Mouse (Mus musculus): ENCODE results near the gene Ogfod2. TPM values are rescaled to one million over a fixed set of nuclear protein-coding genes. Genes with fewer than 3 reads are reported as not detected.
A peak's percentile ranks its signal among the peaks of the same experiment; 100 is the strongest.

Ogfod2 gene
- polyA plus RNA-seq, 1 experiment from 2014 or later: 15.6 TPM

- no peaks in the 10 kb centered on the region for H3K36me3 ChIP-seq (ENCODE audit: control insufficient read depth, insufficient read depth, low read length)
- H3K27me3 ChIP-seq (ENCODE audit: control insufficient read depth, insufficient read depth, low read length): 0 out of 2 replicates have a peak, but pooled peaks cover 4% of the 10 kb centered on the region
- no peak overlapping the region for H3K9ac ChIP-seq (ENCODE audit: low read length)
- 60% methylated on average over 3 of the region's 3 CpGs for WGBS
- H3K27ac ChIP-seq (replicated peaks in 1 of 2; ENCODE audit: control insufficient read depth in 1 of 2, insufficient read depth in 1 of 2, low read depth in 2 of 2, low read length in 2 of 2): no peak overlapping the region
- no peaks in the 10 kb centered on the region for H3K9me3 ChIP-seq (ENCODE audit: control insufficient read depth, low read length)
- H3K4me1 ChIP-seq (ENCODE audit: control insufficient read depth in 2 of 2, insufficient read depth in 2 of 2, low read length in 2 of 2): peaks cover 0 to 1% of the 10 kb centered on the region in 2 experiments; a peak in 1 of 4 replicates
- H3K4me3 ChIP-seq (ENCODE audit: control insufficient read depth in 1 of 2, insufficient read depth in 1 of 2, low read depth in 1 of 2, low read length in 2 of 2): no peak overlapping the region
- no peak for ATAC-seq (ENCODE audit: insufficient number of reproducible peaks, insufficient read depth, low FRiP score, low read depth)
- H3K4me2 ChIP-seq (ENCODE audit: low read length): no peak overlapping the region
Observed at GRCm38 (mm10) chr5:124085513-124085912, 26.6 kb upstream of the Ogfod2 start.

- H3K36me3 ChIP-seq (ENCODE audit: control insufficient read depth, insufficient read depth, low read length): no peaks in the 10 kb centered on the region
- 0 out of 2 replicates have a peak, but pooled peaks cover 4% of the 10 kb centered on the region for H3K27me3 ChIP-seq (ENCODE audit: control insufficient read depth, insufficient read depth, low read length)
- H3K4me3 ChIP-seq (ENCODE audit: control insufficient read depth in 1 of 2, insufficient read depth in 1 of 2, low read depth in 1 of 2, low read length in 2 of 2): no peak overlapping the region
- WGBS: 77% methylated on average over 4 of the region's 4 CpGs
- H3K4me1 ChIP-seq (ENCODE audit: control insufficient read depth in 2 of 2, insufficient read depth in 2 of 2, low read length in 2 of 2): no peaks in the 10 kb centered on the region
- H3K4me2 ChIP-seq (ENCODE audit: low read length): no peak overlapping the region
- ATAC-seq (ENCODE audit: insufficient number of reproducible peaks, insufficient read depth, low FRiP score, low read depth): no peak
- no peak overlapping the region for H3K27ac ChIP-seq (replicated peaks in 1 of 2; ENCODE audit: control insufficient read depth in 1 of 2, insufficient read depth in 1 of 2, low read depth in 2 of 2, low read length in 2 of 2)
- H3K9ac ChIP-seq (ENCODE audit: low read length): no peak overlapping the region
- H3K9me3 ChIP-seq (ENCODE audit: control insufficient read depth, low read length): no peaks in the 10 kb centered on the region
Observed at GRCm38 (mm10) chr5:124086876-124087275, 25.2 kb upstream of the Ogfod2 start.

GRCm38 (mm10) chr5:124089868-124090267 lies 22.2 kb upstream of the Ogfod2 start:
- H3K36me3 ChIP-seq (ENCODE audit: control insufficient read depth, insufficient read depth, low read length): no peaks in the 10 kb centered on the region
- peaks cover 0 to 3% of the 10 kb centered on the region in 2 experiments; a peak in 1 of 4 replicates for H3K4me1 ChIP-seq (ENCODE audit: control insufficient read depth in 2 of 2, insufficient read depth in 2 of 2, low read length in 2 of 2)
- H3K27ac ChIP-seq (replicated peaks in 1 of 2; ENCODE audit: control insufficient read depth in 1 of 2, insufficient read depth in 1 of 2, low read depth in 2 of 2, low read length in 2 of 2): no peak overlapping the region
- H3K4me3 ChIP-seq (ENCODE audit: control insufficient read depth in 1 of 2, insufficient read depth in 1 of 2, low read depth in 1 of 2, low read length in 2 of 2): no peak overlapping the region
- no peak overlapping the region for H3K4me2 ChIP-seq (ENCODE audit: low read length)
- 80% methylated on average over 23 of the region's 23 CpGs for WGBS
- peaks cover 4% of the 10 kb centered on the region; the same call in 1 of the 2 replicates for H3K27me3 ChIP-seq (ENCODE audit: control insufficient read depth, insufficient read depth, low read length)
- ATAC-seq (ENCODE audit: insufficient number of reproducible peaks, insufficient read depth, low FRiP score, low read depth): no peak
- H3K9ac ChIP-seq (ENCODE audit: low read length): no peak overlapping the region
- H3K9me3 ChIP-seq (ENCODE audit: control insufficient read depth, low read length): no peaks in the 10 kb centered on the region

- no peak overlapping the region for H3K9ac ChIP-seq (ENCODE audit: low read length)
- H3K4me2 ChIP-seq (ENCODE audit: low read length): no peak overlapping the region
- no peaks in the 10 kb centered on the region for H3K36me3 ChIP-seq (ENCODE audit: control insufficient read depth, insufficient read depth, low read length)
- H3K4me1 ChIP-seq (ENCODE audit: control insufficient read depth in 2 of 2, insufficient read depth in 2 of 2, low read length in 2 of 2): peaks cover 2 to 10% of the 10 kb centered on the region in 2 experiments; a peak in 1 of 4 replicates
- no peak for ATAC-seq (ENCODE audit: insufficient number of reproducible peaks, insufficient read depth, low FRiP score, low read depth)
- H3K27ac ChIP-seq (replicated peaks in 1 of 2; ENCODE audit: control insufficient read depth in 1 of 2, insufficient read depth in 1 of 2, low read depth in 2 of 2, low read length in 2 of 2): no peak overlapping the region
- WGBS: 47% methylated on average over 9 of the region's 9 CpGs
- H3K9me3 ChIP-seq (ENCODE audit: control insufficient read depth, low read length): no peaks in the 10 kb centered on the region
- no peak overlapping the region for H3K4me3 ChIP-seq (ENCODE audit: control insufficient read depth in 1 of 2, insufficient read depth in 1 of 2, low read depth in 1 of 2, low read length in 2 of 2)
- H3K27me3 ChIP-seq (ENCODE audit: control insufficient read depth, insufficient read depth, low read length): peaks cover 8% of the 10 kb centered on the region; the same call in 1 of the 2 replicates
Observed at GRCm38 (mm10) chr5:124091951-124092406, 20.1 kb upstream of the Ogfod2 start.

GRCm38 (mm10) chr5:124093120-124093794 lies 18.8 kb upstream of the Ogfod2 start:
- Histone ChIP-seq H3K9ac (ENCODE audit: low read length) (0 out of 2 replicates have a peak overlapping the region, but pooled peaks have one; percentile 2), H3K36me3 (ENCODE audit: control insufficient read depth, insufficient read depth, low read length) (no peaks in the 10 kb centered on the region), H3K4me1 (ENCODE audit: control insufficient read depth in 2 of 2, insufficient read depth in 2 of 2, low read length in 2 of 2) (peaks cover 2 to 10% of the 10 kb centered on the region in 2 experiments; a peak in 1 of 4 replicates), H3K4me3 (ENCODE audit: control insufficient read depth in 1 of 2, insufficient read depth in 1 of 2, low read depth in 1 of 2, low read length in 2 of 2) (no peak overlapping the region), H3K27me3 (ENCODE audit: control insufficient read depth, insufficient read depth, low read length) (peaks cover 8% of the 10 kb centered on the region; the same call in 1 of the 2 replicates), H3K9me3 (ENCODE audit: control insufficient read depth, low read length) (no peaks in the 10 kb centered on the region), H3K27ac (replicated peaks in 1 of 2; ENCODE audit: control insufficient read depth in 1 of 2, insufficient read depth in 1 of 2, low read depth in 2 of 2, low read length in 2 of 2) (no peak overlapping the region), H3K4me2 (ENCODE audit: low read length) (no peak overlapping the region)
- no peak for ATAC-seq (ENCODE audit: insufficient number of reproducible peaks, insufficient read depth, low FRiP score, low read depth)
- 66% methylated on average over 11 of the region's 11 CpGs for WGBS

DNA sequence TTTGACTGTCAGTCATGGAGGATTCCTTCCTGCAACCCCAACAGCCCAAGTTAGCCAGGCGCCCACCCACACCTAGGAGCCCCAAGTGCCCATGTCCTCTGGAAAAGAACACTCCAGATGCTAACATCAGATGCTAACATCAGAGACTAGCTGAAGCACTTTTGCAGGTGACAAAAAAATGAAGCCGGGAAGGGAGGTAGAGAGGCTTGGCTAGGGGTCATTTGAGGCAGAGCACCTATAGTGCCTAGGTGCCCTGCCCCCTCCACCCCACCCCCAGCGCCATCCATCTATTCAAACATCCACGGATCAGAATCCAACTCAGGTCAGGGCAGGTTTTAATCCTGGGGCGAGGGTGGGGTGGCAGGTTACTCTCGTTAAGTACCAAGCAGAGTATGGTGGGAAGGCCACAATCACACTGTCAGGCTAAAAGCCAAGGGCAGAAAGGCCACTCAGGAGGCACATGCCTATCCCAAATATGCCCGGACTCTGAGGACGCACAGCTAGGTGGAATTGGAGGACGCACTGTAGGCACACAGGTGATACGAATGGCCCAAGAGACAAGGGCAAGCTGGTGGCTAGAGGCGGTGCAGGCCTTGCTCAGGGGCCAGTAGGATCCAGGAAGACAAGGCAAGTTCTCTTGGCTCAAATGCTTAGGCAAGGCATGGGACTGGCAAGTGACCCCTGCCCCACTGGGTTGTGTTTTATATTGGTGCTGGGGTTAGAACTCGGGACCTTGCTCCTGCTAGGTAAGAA lies 18.1 kb upstream of the Ogfod2 start:
- 88% methylated on average over 12 of the region's 12 CpGs for WGBS
- no peak overlapping the region for H3K9ac ChIP-seq (ENCODE audit: low read length)
- no peak overlapping the region for H3K4me3 ChIP-seq (ENCODE audit: control insufficient read depth in 1 of 2, insufficient read depth in 1 of 2, low read depth in 1 of 2, low read length in 2 of 2)
- H3K27ac ChIP-seq (replicated peaks in 1 of 2; ENCODE audit: control insufficient read depth in 1 of 2, insufficient read depth in 1 of 2, low read depth in 2 of 2, low read length in 2 of 2): no peak overlapping the region
- H3K4me2 ChIP-seq (ENCODE audit: low read length): no peak overlapping the region
- no peaks in the 10 kb centered on the region for H3K36me3 ChIP-seq (ENCODE audit: control insufficient read depth, insufficient read depth, low read length)
- H3K9me3 ChIP-seq (ENCODE audit: control insufficient read depth, low read length): no peaks in the 10 kb centered on the region
- H3K4me1 ChIP-seq (ENCODE audit: control insufficient read depth in 2 of 2, insufficient read depth in 2 of 2, low read length in 2 of 2): peaks cover 2 to 10% of the 10 kb centered on the region in 2 experiments; a peak in 1 of 4 replicates
- ATAC-seq (ENCODE audit: insufficient number of reproducible peaks, insufficient read depth, low FRiP score, low read depth): no peak
- peaks cover 8% of the 10 kb centered on the region; the same call in 1 of the 2 replicates for H3K27me3 ChIP-seq (ENCODE audit: control insufficient read depth, insufficient read depth, low read length)

GRCm38 (mm10) chr5:124095077-124095581 lies 17.0 kb upstream of the Ogfod2 start:
- Histone ChIP-seq H3K36me3 (ENCODE audit: control insufficient read depth, insufficient read depth, low read length) (no peaks in the 10 kb centered on the region), H3K4me2 (ENCODE audit: low read length) (peak overlapping the region; percentile 88), H3K4me3 (ENCODE audit: control insufficient read depth in 1 of 2, insufficient read depth in 1 of 2, low read depth in 1 of 2, low read length in 2 of 2) (peak overlapping the region; percentile 36 to 49), H3K27ac (replicated peaks in 1 of 2; ENCODE audit: control insufficient read depth in 1 of 2, insufficient read depth in 1 of 2, low read depth in 2 of 2, low read length in 2 of 2) (no peak overlapping the region), H3K9me3 (ENCODE audit: control insufficient read depth, low read length) (0 out of 2 replicates have a peak, but pooled peaks cover 3% of the 10 kb centered on the region), H3K9ac (ENCODE audit: low read length) (peak overlapping the region; percentile 71), H3K27me3 (ENCODE audit: control insufficient read depth, insufficient read depth, low read length) (peaks cover 8% of the 10 kb centered on the region; the same call in 1 of the 2 replicates), H3K4me1 (ENCODE audit: control insufficient read depth in 2 of 2, insufficient read depth in 2 of 2, low read length in 2 of 2) (peaks cover 2 to 10% of the 10 kb centered on the region in 2 experiments; a peak in 1 of 4 replicates)
- 14% methylated on average over 19 of the region's 19 CpGs for WGBS
- ATAC-seq (ENCODE audit: insufficient number of reproducible peaks, insufficient read depth, low FRiP score, low read depth): 0 out of 2 replicates have a peak, but pooled peaks have one; percentile 19

Data from heart, embryonic 14.5 days (tissue).